Mouse (Mus musculus) bone marrow, adult 2 months (tissue): ENCODE results near the gene Tmc2. TPM values are rescaled to one million over a fixed set of nuclear protein-coding genes. Genes with fewer than 3 reads are reported as not detected.

Experiments used
- H3K27ac ChIP-seq: fragments of 200-500 bp; 2 replicates; pipeline ENCODE4 v1.5.1; 2012; ENCODE audit warnings: low read depth, mild to moderate bottlenecking, control low read depth, inconsistent platforms, low read length; ENCODE audit not compliant: control insufficient read depth, poor library complexity, insufficient read depth
- H3K4me1 ChIP-seq: fragments of 200-500 bp; 2 replicates; pipeline ENCODE4 v1.6.1; 2011; ENCODE audit warnings: low read length; ENCODE audit not compliant: control insufficient read depth, insufficient read depth
- H3K4me3 ChIP-seq: fragments of 200-500 bp; replicated peaks from 2 replicates; pipeline ENCODE3; 2011; ENCODE audit warnings: mild to moderate bottlenecking, low read depth, low read length, control low read depth; ENCODE audit not compliant: control insufficient read depth
- CTCF ChIP-seq: fragments of 200-500 bp; IDR thresholded peaks from 2 replicates; pipeline ENCODE4 v1.5.1; 2011; ENCODE audit warnings: low read length, control low read depth; ENCODE audit not compliant: control insufficient read depth, insufficient read depth
- POLR2A ChIP-seq: fragments of 200-500 bp; IDR thresholded peaks from 2 replicates; pipeline ENCODE4 v1.6.1; 2011; ENCODE audit warnings: low read depth, mild to moderate bottlenecking, control low read depth, low read length, borderline replicate concordance; ENCODE audit not compliant: control insufficient read depth
- WGBS: fragments of 180-500 bp; shearing (Covaris S2); methylation state at CpG from one replicate; pipeline ENCODE4 v1.1.7; 2018; 5-methylcytosine and 5-hydroxymethylcytosine counted together
- polyA plus RNA-seq: library from polyadenylated mRNA; stranded (reverse); fragments of >200 nt; gene quantifications from 2 replicates; pipeline ENCODE4 v1.2.4, GENCODE M21; 2011; ENCODE audit warnings: low replicate concordance; ENCODE audit not compliant: missing spikeins, insufficient read depth, insufficient read length

The Tmc2 gene
- polyA plus RNA-seq, 1 experiment, result not detected

GRCm38 (mm10) chr2:130167861-130168260 lies 27.1 kb upstream of the Tmc2 start:
- Histone ChIP-seq H3K4me1 (no peaks in the 10 kb centered on the region), H3K4me3 (no peak overlapping the region), H3K27ac (no peak overlapping the region)
- WGBS, result 47% methylated on average over 3 of the region's 3 CpGs
- TF ChIP-seq POLR2A (no peak), CTCF (peak; percentile 52)

- Histone ChIP-seq H3K4me3 (no peak overlapping the region), H3K27ac (no peak overlapping the region), H3K4me1 (no peaks in the 10 kb centered on the region; the same call in 1 of the 2 replicates)
- TF ChIP-seq CTCF (no peak), POLR2A (no peak)
- WGBS, result 92% methylated on average over 2 of the region's 2 CpGs
These were observed 23.3 kb upstream of the Tmc2 start for GRCm38 (mm10) chr2:130171674-130172073.

GRCm38 (mm10) chr2:130176820-130177219 lies 18.2 kb upstream of the Tmc2 start:
- H3K4me1 ChIP-seq, result no peaks in the 10 kb centered on the region; the same call in 1 of the 2 replicates
- no peak overlapping the region for H3K27ac ChIP-seq
- no peak for TF ChIP-seq POLR2A
- TF ChIP-seq CTCF, result no peak
- 52% methylated on average over 8 of the region's 8 CpGs for WGBS
- H3K4me3 ChIP-seq, result no peak overlapping the region

- TF ChIP-seq CTCF (no peak), POLR2A (no peak)
- H3K4me3 ChIP-seq, result peak overlapping the region; percentile 74
- no peaks in the 10 kb centered on the region; the same call in 1 of the 2 replicates for H3K4me1 ChIP-seq
- 0% methylated on average over 11 of the region's 11 CpGs for WGBS
- H3K27ac ChIP-seq, result peak overlapping the region; percentile 85
These were observed 16.7 kb upstream of the Tmc2 start for GRCm38 (mm10) chr2:130178381-130178705.

- TF ChIP-seq CTCF (no peak), POLR2A (peak; percentile 60; the same call in 1 of the 2 replicates)
- WGBS, result under 1% methylated on average over 81 of the region's 81 CpGs
- Histone ChIP-seq H3K4me3 (peak within 1 kb of the TSS; percentile 74), H3K27ac (peak within 1 kb of the TSS; percentile 85), H3K4me1 (no peaks in the 10 kb centered on the region; the same call in 1 of the 2 replicates)
These were observed 16.1 kb upstream of the Tmc2 start, which contains the start of gene Snrpb for GRCm38 (mm10) chr2:130178706-130179506. Gene Snrpb, minus strand, starts transcription at chr2:130179403.

- no peak for TF ChIP-seq POLR2A
- TF ChIP-seq CTCF, result no peak
- no peaks in the 10 kb centered on the region; the same call in 1 of the 2 replicates for H3K4me1 ChIP-seq
- H3K4me3 ChIP-seq, result peak overlapping the region; percentile 74
- WGBS, result 1% methylated on average over 15 of the region's 15 CpGs
- H3K27ac ChIP-seq, result peak overlapping the region; percentile 6; the same call in 1 of the 2 replicates
These were observed 15.4 kb upstream of the Tmc2 start for GRCm38 (mm10) chr2:130179507-130180019.

GRCm38 (mm10) chr2:130188391-130188790 lies 6.6 kb upstream of the Tmc2 start:
- no peak overlapping the region for H3K4me3 ChIP-seq

GRCm38 (mm10) chr2:130200961-130201360 lies 6.0 kb downstream of the Tmc2 start:
- H3K27ac ChIP-seq, result no peak overlapping the region
- H3K4me3 ChIP-seq, result no peak overlapping the region
- no peaks in the 10 kb centered on the region for H3K4me1 ChIP-seq
- 78% methylated on average over 5 of the region's 5 CpGs for WGBS
- TF ChIP-seq CTCF (no peak), POLR2A (no peak)

More at GRCm38 (mm10) chr2:130188391-130188790, 6.6 kb upstream of the Tmc2 start:
- Histone ChIP-seq H3K4me1 (no peaks in the 10 kb centered on the region; the same call in 1 of the 2 replicates), H3K27ac (no peak overlapping the region)
- 88% methylated on average over 12 of the region's 12 CpGs for WGBS
- TF ChIP-seq POLR2A (no peak), CTCF (no peak)

- no peak overlapping the region for H3K27ac ChIP-seq
- TF ChIP-seq POLR2A (no peak), CTCF (no peak)
- H3K4me3 ChIP-seq, result no peak overlapping the region
- WGBS, result 50% methylated on average over 2 of the region's 2 CpGs
- H3K4me1 ChIP-seq, result no peaks in the 10 kb centered on the region
These were observed 12.4 kb downstream of the Tmc2 start for GRCm38 (mm10) chr2:130207376-130207775.
